Mouse (Mus musculus) kidney, adult 2 months (tissue): ENCODE data around the gene Wsb1. TPM values are rescaled to one million over a fixed set of nuclear protein-coding genes. Genes with fewer than 3 reads are reported as not detected.

Experiments used
- DNase-seq: peaks from one replicate; pipeline ENCODE4 v3.0.0; 2021
- H3K27ac ChIP-seq: fragments of 200-500 bp; 2 replicates; pipeline ENCODE4 v1.5.1; 2012; ENCODE audit warnings: low read depth, low read length, control low read depth, inconsistent platforms; ENCODE audit not compliant: insufficient read depth
- H3K27me3 ChIP-seq: fragments of 200-500 bp; replicated peaks from 2 replicates; pipeline ENCODE4 v1.6.1; 2012; ENCODE audit warnings: mild to moderate bottlenecking, moderate library complexity, low read length, inconsistent platforms; ENCODE audit not compliant: control insufficient read depth, insufficient read depth
- H3K36me3 ChIP-seq: fragments of 200-500 bp; 2 replicates; pipeline ENCODE4 v1.6.1; 2012; ENCODE audit warnings: mild to moderate bottlenecking, moderate library complexity, low read length, inconsistent platforms; ENCODE audit not compliant: control insufficient read depth, insufficient read depth
- H3K4me1 ChIP-seq: fragments of 200-500 bp; 2 replicates; pipeline ENCODE4 v1.6.1; 2011; ENCODE audit warnings: low read length; ENCODE audit not compliant: control insufficient read depth, insufficient read depth
- H3K4me3 ChIP-seq: fragments of 200-500 bp; 2 replicates; pipeline ENCODE4 v1.5.1; 2011; ENCODE audit warnings: mild to moderate bottlenecking, low read depth, low read length, control low read depth; ENCODE audit not compliant: insufficient read depth
- CTCF ChIP-seq: fragments of 200-500 bp; conservative IDR thresholded peaks from 2 replicates; pipeline ENCODE4 v1.5.1; 2011; ENCODE audit warnings: low read depth, mild to moderate bottlenecking, control low read depth, low read length, moderate library complexity, mixed read lengths; ENCODE audit not compliant: insufficient read depth, insufficient read length
- POLR2A ChIP-seq: fragments of 200-500 bp; IDR thresholded peaks from one replicate; pipeline ENCODE4 v1.6.1; 2011; ENCODE audit warnings: low read depth, low read length, control low read depth
- WGBS: fragments of 180-500 bp; shearing (Covaris S2); methylation state at CpG from one replicate; pipeline ENCODE4 v1.1.7; 2018; 5-methylcytosine and 5-hydroxymethylcytosine counted together
- polyA plus RNA-seq: library from polyadenylated mRNA; depleted of rRNA; stranded (reverse); fragments of >200 nt; gene quantifications from 2 replicates; pipeline ENCODE4 v1.2.3, GENCODE M21; 2012

The Wsb1 gene
- polyA plus RNA-seq, 1 experiment: 59.3 TPM

GRCm38 (mm10) chr11:79200502-79200901, 54.0 kb downstream of the Wsb1 start:
- no peak for DNase-seq
- Histone ChIP-seq H3K27me3 (no peaks in the 10 kb centered on the region), H3K36me3 (no peaks in the 10 kb centered on the region), H3K27ac (no peak overlapping the region), H3K4me3 (no peak overlapping the region), H3K4me1 (no peaks in the 10 kb centered on the region)
- WGBS: 25% methylated on average over 7 of the region's 7 CpGs
- TF ChIP-seq CTCF (no peak), POLR2A (no peak)

DNA sequence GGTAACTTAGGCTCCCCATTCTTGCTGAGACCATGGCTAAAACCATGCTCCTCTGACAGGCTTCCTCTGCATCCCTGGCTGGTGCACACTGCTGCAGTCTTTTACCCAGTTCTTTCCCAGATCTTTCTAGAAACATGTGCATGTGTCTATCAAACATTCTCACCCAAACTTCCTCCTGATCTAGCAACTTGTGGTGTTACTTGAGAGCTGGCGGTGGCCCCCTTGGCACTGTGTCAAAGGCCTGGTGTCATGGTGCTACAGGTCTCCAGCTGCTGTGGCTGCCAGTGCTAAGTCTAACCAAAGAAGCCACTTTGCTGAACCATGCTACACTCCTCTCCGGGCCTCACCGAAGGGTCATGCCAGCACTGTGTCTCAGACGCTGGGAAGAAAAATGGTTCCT, 55.9 kb downstream of the Wsb1 start:
- no peak overlapping the region for H3K27ac ChIP-seq
- H3K4me1 ChIP-seq: no peaks in the 10 kb centered on the region
- no peak overlapping the region for H3K4me3 ChIP-seq
- no peaks in the 10 kb centered on the region for H3K27me3 ChIP-seq
- TF ChIP-seq POLR2A: no peak
- TF ChIP-seq CTCF: no peak
- WGBS: 91% methylated on average over 4 of the region's 4 CpGs
- DNase-seq: no peak
- H3K36me3 ChIP-seq: no peaks in the 10 kb centered on the region

DNA sequence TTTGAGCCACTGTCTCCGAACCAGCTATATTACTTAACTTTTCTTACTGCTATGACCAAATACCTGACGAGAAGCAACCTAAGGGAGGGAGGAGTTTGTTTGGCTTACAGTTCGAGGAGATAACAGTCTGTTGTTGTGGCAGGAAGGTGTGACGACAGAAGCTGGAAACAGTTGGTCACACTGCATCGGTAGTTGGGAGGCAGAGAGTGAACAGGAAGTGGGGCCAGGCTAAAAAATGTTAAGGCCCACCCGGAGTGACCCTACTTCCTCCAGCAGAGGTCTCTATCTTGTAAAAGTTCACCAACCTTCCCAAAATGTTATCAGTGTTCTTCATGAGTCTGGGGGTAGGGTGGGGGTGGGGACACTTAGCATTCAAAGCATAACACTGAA, 56.6 kb downstream of the Wsb1 start:
- no peaks in the 10 kb centered on the region for H3K36me3 ChIP-seq
- WGBS: 79% methylated on average over 6 of the region's 6 CpGs
- H3K4me1 ChIP-seq: no peaks in the 10 kb centered on the region
- no peak overlapping the region for H3K4me3 ChIP-seq
- no peak for DNase-seq
- H3K27ac ChIP-seq: no peak overlapping the region
- no peaks in the 10 kb centered on the region for H3K27me3 ChIP-seq
- TF ChIP-seq CTCF (no peak), POLR2A (no peak)

DNA sequence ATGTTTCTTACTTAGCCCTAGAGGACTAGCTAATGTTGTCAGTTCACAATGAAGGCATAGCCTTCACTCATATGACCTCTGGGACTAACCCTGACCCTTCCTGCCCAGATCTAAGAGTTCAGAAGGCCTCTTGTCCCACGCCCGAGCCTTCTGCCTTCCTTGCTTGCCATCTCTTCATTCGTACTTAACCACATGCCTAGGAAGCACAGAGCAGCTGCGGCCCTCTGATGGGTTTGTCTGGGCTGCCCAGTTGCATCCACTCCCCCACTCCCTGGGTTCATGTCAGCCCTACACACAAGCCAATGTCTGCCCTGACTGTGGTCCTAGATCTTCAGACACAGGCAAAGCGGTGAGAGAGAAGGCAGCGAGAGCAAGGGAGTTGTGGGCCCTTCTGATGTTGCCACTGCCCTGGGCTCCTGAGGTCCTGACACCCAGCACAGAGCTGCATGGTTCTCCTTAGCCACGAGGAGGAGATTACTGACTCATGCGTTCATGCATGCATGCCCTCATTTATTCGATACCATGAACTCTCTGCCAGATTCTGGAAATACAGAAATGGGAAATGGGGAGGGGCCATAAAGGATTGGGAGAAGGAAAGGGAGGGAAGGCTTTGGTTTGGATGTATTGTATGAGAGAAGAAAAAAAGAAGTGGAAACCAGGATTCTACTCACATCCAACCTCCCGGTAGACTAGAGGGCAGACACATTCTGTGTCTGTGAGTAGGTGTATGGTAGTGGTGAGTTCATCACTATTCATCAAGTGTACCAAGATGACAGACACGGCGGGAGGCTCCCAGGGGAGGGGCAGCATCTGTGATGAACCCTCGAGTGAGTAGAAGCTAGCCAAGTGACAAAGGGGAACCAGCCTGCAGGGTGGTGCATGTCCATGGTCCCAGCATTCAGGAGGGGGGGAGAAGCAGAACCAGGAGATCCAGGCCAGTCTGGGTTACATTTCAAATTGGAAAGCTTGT, 57.3 kb downstream of the Wsb1 start:
- no peaks in the 10 kb centered on the region for H3K36me3 ChIP-seq
- H3K27ac ChIP-seq: no peak overlapping the region
- no peak for TF ChIP-seq CTCF
- no peak for TF ChIP-seq POLR2A
- H3K4me1 ChIP-seq: no peaks in the 10 kb centered on the region
- no peaks in the 10 kb centered on the region for H3K27me3 ChIP-seq
- 72% methylated on average over 13 of the region's 13 CpGs for WGBS
- no peak overlapping the region for H3K4me3 ChIP-seq
- no peak for DNase-seq

- Histone ChIP-seq H3K4me1 (no peaks in the 10 kb centered on the region), H3K36me3 (no peaks in the 10 kb centered on the region), H3K4me3 (no peak overlapping the region), H3K27ac (no peak overlapping the region), H3K27me3 (no peaks in the 10 kb centered on the region)
- TF ChIP-seq CTCF (no peak), POLR2A (no peak)
- no peak for DNase-seq
- 74% methylated on average over 3 of the region's 3 CpGs for WGBS
Measured at GRCm38 (mm10) chr11:79196196-79196869, 58.1 kb downstream of the Wsb1 start.

- no peak for DNase-seq
- no peak overlapping the region for H3K27ac ChIP-seq
- no peak overlapping the region for H3K4me3 ChIP-seq
- 84% methylated on average over 1 of the region's 1 CpGs for whole genome bisulfite sequencing
- H3K27me3 ChIP-seq: no peaks in the 10 kb centered on the region
- H3K4me1 ChIP-seq: no peaks in the 10 kb centered on the region
- no peak for TF ChIP-seq POLR2A
- TF ChIP-seq CTCF: peak; percentile 55
- no peaks in the 10 kb centered on the region for H3K36me3 ChIP-seq
Measured at GRCm38 (mm10) chr11:79192176-79192575, 62.3 kb downstream of the Wsb1 start.

GRCm38 (mm10) chr11:79191214-79191613, 63.3 kb downstream of the Wsb1 start:
- Histone ChIP-seq H3K27me3 (no peaks in the 10 kb centered on the region), H3K36me3 (no peaks in the 10 kb centered on the region), H3K27ac (no peak overlapping the region), H3K4me1 (no peaks in the 10 kb centered on the region), H3K4me3 (no peak overlapping the region)
- TF ChIP-seq CTCF (no peak), POLR2A (no peak)
- 84% methylated on average over 4 of the region's 4 CpGs for WGBS
- DNase-seq: no peak
